Mouse (Mus musculus) small intestine, adult 2 months (tissue): Measurements from ENCODE around the gene Apol8. TPM values are rescaled to one million over a fixed set of nuclear protein-coding genes. Genes with fewer than 3 reads are reported as not detected.
"Not testable (repeated sequence)": the region's sequence is repeated elsewhere in the genome, so short reads cannot be mapped to it uniquely, and the experiment has no call there.

Experiments
- H3K27ac ChIP-seq: fragments of 200-500 bp; 2 replicates; pipeline ENCODE4 v1.5.1; 2012; ENCODE audit warnings: low read depth, low read length, control low read depth, inconsistent platforms; ENCODE audit not compliant: insufficient read depth
- H3K27me3 ChIP-seq: fragments of 200-500 bp; 2 replicates; pipeline ENCODE4 v1.6.1; 2012; ENCODE audit warnings: mild to moderate bottlenecking, moderate library complexity, low read length, inconsistent platforms; ENCODE audit not compliant: control insufficient read depth, insufficient read depth
- H3K36me3 ChIP-seq: fragments of 200-500 bp; 2 replicates; pipeline ENCODE4 v1.6.1; 2012; ENCODE audit warnings: mild to moderate bottlenecking, low read length, control low read depth, inconsistent platforms; ENCODE audit not compliant: control insufficient read depth, insufficient read depth
- H3K4me1 ChIP-seq: fragments of 200-500 bp; 2 replicates; pipeline ENCODE4 v1.6.1; 2012; ENCODE audit warnings: low read length, inconsistent platforms, mixed read lengths; ENCODE audit not compliant: control insufficient read depth, insufficient read depth, insufficient read length
- H3K4me3 ChIP-seq: fragments of 200-500 bp; 2 replicates; pipeline ENCODE4 v1.5.1; 2012; ENCODE audit warnings: low read depth, mild to moderate bottlenecking, control low read depth, inconsistent platforms, low read length, moderate library complexity
- CTCF ChIP-seq: fragments of 200-500 bp; IDR thresholded peaks from 2 replicates; pipeline ENCODE4 v1.5.1; 2012; ENCODE audit warnings: low read depth, mild to moderate bottlenecking, control low read depth, inconsistent platforms, low read length, moderate library complexity, mixed read lengths; ENCODE audit not compliant: insufficient replicate concordance, insufficient read length; ENCODE audit errors: extremely low read depth
- POLR2A ChIP-seq: fragments of 200-500 bp; IDR thresholded peaks from 2 replicates; pipeline ENCODE4 v1.6.1; 2012; ENCODE audit warnings: low read depth, mild to moderate bottlenecking, control low read depth, inconsistent platforms, low read length, moderate library complexity
- WGBS: fragments of 180-500 bp; shearing (Covaris S2); methylation state at CpG from one replicate; pipeline ENCODE4 v1.1.7; 2018; 5-methylcytosine and 5-hydroxymethylcytosine counted together
- polyA plus RNA-seq: library from polyadenylated mRNA; depleted of rRNA; stranded (reverse); fragments of >200 nt; gene quantifications from 2 replicates; pipeline ENCODE4 v1.2.3, GENCODE M21; 2012

Gene Apol8
- polyA plus RNA-seq, 1 experiment, result 0.10 TPM

DNA sequence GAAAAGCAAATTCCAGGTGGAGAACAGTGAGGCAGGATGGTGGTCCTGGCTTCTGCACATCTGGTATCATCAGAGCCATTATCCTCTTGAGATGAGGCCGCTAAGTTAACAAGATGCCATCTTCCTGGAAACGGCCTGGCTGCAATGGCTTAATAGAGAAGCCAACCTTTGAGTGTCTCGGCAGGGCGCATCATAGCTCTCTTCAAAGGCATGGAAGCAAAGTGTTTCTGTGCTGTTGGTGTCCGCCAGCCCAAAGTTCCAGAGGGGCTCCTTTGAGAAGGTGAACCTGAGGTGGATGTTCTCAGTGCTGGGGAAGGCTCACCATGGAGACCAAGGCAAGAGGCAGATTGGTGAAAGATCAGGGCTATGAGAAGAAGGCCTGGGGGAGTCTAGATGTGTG lies 25.2 kb downstream of the Apol8 start:
- Histone ChIP-seq H3K27me3 (no peaks in the 10 kb centered on the region), H3K27ac (no peak overlapping the region), H3K4me1 (peaks cover 13% of the 10 kb centered on the region; the same call in 1 of the 2 replicates), H3K4me3 (no peak overlapping the region), H3K36me3 (no peaks in the 10 kb centered on the region)
- TF ChIP-seq CTCF (no peak), POLR2A (no peak)
- WGBS, result 95% methylated on average over 5 of the region's 5 CpGs

DNA sequence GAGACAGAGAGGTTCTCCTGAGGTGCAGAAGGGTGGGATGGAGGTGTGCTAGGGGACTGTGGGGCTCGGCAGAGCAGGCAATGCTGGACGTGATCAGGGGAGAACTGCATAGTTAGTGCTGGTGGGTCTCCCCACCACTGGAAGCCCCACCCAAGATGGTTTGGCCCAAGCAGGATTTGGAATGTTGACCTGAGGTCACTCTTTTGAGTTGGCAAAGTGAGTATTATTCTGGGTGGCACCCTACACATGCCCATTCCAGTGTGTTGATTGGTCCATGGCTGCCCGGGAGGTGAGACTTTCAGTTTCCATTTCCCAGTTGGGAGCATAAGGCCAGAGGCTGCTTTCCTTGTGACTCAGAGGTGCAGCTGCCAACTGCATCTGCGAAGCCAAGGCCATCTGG lies 28.1 kb downstream of the Apol8 start, which contains the start of gene Apol9b:
TSS of gene Apol9b (plus strand) at position 301 of the 400 bp plus-strand sequence.
- not testable (repeated sequence) for H3K4me1 ChIP-seq, H3K36me3 ChIP-seq, H3K27me3 ChIP-seq
- Histone ChIP-seq H3K4me3 (peak within 1 kb of the TSS; percentile 45), H3K27ac (peak within 1 kb of the TSS; percentile 75)
- WGBS, result 15% methylated on average over 1 of the region's 4 CpGs

DNA sequence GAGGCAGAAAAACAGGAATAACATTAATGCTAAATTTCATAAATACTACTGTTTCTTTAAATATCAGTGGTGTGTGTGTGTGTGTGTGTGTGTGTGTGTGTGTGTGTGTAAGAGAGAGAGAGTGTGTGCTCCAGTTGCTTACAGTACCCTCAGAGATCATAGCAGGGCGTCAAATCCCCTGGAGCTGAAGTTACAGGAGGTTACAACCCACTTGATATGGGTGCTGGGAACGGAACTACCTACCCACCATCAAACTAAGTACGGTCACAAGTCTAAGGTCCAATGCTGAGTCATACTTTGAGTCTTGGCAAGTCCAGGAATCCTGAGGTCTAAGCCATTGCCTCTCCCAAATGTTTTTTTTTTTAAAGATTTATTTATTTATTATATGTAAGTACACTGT lies 29.1 kb downstream of the Apol8 start:
- not testable (repeated sequence) for H3K4me3 ChIP-seq, H3K27me3 ChIP-seq, H3K36me3 ChIP-seq, H3K4me1 ChIP-seq, H3K27ac ChIP-seq
- WGBS, result 44% methylated on average over 3 of the region's 3 CpGs

DNA sequence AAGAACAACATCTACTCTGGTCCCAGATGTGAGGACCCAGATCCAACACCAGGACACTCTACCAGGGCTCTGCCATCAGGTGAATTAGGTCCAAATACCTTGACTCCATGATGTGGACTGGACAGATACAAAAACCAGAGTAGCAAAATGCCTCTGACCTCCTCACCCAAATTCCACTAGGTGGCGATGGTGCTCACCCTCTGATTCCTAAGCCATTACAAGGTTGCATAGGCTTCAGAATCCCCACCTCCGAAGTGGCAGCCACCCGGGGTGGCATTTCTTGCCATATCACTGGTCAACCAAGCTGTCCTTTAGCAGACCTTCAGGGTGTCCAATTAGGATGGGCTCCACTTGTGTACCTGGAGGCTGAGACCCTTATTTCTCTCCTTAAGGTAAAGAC lies 29.7 kb downstream of the Apol8 start:
- H3K4me1 ChIP-seq, H3K36me3 ChIP-seq, H3K27ac ChIP-seq, H3K27me3 ChIP-seq, H3K4me3 ChIP-seq: not testable (repeated sequence)
- 0% methylated on average over 3 of the region's 3 CpGs for WGBS

DNA sequence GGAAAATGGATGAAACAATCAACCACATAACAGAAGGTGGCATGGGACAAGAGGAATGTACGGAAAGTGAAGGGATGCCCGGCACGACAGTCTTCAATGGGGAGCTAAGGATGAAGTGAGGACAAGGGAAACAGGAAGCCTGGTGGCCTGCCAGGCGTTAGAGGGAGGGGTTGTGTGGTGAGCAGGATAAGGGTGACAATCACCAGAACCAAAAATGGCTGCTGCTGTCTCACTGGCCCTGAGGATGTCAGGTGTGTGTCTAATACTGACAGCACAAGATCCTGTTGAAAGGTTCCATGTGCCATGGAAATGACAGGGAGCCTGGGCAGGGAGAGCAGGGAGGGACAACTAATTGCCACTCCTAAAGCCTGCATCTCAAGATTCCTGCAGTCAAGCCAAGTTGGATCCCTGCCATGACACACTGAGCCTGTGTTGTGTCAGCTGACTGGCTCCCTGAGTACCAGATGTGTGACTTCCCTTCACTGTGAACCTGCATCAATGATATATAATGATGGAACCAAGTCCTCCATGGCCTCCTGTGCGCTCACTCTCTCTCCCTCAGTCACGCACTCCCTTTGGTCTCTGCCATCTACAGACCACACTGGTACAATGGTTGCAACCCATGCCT lies 31.3 kb downstream of the Apol8 start:
- H3K36me3 ChIP-seq, H3K27ac ChIP-seq, H3K4me1 ChIP-seq, H3K4me3 ChIP-seq, H3K27me3 ChIP-seq: not testable (repeated sequence)
- WGBS, result 72% methylated on average over 6 of the region's 6 CpGs

DNA sequence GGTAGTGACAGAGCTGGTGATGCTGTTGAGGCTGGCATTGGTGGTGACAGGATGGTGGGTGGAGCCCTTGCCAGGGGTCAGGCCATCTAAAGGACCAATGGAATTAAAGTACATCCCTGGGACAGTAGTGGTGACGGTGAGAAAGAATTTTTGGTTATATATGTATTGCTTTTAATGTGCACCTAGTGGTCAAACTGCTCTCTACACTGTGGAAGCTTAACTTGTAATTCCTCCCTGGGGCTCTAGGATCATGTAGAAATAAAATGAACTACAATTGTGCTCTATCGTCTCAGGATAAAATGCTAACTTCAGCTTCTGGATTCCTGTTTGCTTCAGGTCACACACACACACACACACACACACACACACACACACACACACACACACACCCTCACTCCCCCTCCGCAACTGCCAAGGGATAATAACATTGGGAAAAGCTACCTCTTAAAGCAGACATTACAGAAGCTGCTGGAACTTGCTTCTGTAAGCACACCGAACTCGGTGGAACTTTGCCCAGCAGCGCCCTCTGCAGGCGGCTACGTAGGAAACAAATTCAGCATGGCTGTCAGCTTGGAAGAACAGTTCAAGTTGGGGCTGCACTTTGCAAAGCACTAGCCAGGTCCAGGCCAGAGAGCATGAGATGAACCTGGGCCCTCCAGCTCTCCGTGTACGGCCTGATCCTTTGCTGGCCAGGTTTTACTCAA lies 32.4 kb downstream of the Apol8 start:
- H3K4me1 ChIP-seq, H3K27me3 ChIP-seq, H3K27ac ChIP-seq, H3K4me3 ChIP-seq, H3K36me3 ChIP-seq: not testable (repeated sequence)
- WGBS, result 15% methylated on average over 3 of the region's 10 CpGs

DNA sequence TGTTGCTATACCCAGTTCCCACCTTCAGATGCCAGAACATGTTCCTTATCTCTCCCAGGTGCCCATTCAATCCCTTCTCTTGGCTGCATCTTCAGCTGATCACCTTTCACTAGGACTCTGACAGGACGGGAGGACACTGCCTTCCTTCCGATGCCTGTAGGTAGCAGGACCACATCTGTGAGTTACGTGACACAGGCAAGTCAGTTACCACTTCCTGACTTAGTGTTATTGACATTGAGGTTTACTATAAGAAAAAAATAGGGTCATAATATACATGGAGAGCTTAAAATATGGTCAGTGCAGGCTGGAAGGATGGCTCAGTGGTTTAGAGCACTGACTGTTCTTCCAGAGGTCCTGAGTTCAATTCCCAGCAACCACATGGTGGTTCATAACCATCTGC lies 35.3 kb downstream of the Apol8 start:
- not testable (repeated sequence) for H3K4me1 ChIP-seq, H3K36me3 ChIP-seq, H3K4me3 ChIP-seq, H3K27ac ChIP-seq, H3K27me3 ChIP-seq
- no CpG with 5 or more reads among the region's 3 CpGs for WGBS

DNA sequence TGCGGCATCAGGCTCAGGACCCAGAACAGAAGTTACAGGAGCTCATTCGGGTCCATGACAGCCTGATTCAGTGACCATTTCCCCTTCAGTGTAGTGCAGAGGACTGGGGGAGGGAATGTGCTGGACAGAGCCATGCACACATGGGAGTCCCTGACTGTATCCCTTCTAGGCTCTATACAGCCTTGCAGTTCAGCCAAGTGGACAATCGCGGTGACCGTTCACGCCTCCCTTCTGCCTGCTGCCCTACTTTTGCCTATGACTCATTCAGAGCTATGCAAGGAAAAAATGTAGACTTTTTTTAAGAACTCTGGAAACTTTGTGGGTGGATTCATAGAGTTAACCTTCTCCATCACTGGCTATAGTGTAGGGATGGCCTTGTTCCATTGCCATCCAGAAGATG lies 38.6 kb downstream of the Apol8 start:
- not testable (repeated sequence) for H3K27me3 ChIP-seq, H3K4me1 ChIP-seq, H3K4me3 ChIP-seq, H3K36me3 ChIP-seq, H3K27ac ChIP-seq
- WGBS, result 43% methylated on average over 4 of the region's 6 CpGs

DNA sequence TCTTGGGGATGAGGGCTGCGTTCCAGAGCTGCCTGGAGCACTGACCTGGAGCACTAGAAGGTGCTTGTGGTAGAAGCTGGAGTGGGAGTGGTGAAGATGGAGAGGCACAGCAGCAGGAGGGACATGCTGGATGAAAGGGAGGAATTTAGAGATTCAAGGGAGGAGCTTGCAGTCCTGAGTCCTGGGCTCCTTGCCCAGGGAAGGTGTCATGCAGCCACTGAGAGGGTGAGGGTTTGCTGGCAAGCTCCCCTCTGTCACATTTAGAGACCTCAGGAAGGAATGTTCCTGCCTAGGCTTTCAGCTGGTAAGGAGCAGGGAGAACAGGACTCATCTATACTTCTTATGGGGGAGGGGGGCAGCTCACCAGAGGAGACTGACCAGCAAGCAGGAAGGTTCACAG lies 47.9 kb downstream of the Apol8 start:
- H3K4me1 ChIP-seq, H3K27ac ChIP-seq, H3K27me3 ChIP-seq, H3K4me3 ChIP-seq, H3K36me3 ChIP-seq: not testable (repeated sequence)
- WGBS, result 73% methylated on average over 1 of the region's 1 CpGs

DNA sequence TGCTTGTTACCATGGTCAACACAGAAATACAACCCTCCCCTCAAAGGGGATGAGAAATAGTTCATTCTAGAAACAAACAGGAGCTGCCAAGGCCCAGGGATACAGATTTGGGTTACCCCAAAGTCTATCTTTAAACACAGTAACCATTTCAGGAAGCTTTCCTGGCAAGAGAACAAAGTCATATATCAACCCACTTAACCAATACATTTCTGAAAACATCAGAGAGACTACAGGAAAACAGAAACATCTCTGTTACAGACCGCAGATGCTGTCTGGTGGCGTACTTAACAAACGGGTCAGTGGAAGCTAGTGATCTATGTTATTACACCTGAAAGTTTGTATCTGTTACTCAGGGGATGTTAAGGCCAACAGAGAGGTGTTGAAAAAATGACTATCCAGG lies 51.5 kb downstream of the Apol8 start:
- WGBS, result 83% methylated on average over 3 of the region's 3 CpGs
- H3K36me3 ChIP-seq, H3K4me1 ChIP-seq, H3K27ac ChIP-seq, H3K27me3 ChIP-seq, H3K4me3 ChIP-seq: not testable (repeated sequence)

DNA sequence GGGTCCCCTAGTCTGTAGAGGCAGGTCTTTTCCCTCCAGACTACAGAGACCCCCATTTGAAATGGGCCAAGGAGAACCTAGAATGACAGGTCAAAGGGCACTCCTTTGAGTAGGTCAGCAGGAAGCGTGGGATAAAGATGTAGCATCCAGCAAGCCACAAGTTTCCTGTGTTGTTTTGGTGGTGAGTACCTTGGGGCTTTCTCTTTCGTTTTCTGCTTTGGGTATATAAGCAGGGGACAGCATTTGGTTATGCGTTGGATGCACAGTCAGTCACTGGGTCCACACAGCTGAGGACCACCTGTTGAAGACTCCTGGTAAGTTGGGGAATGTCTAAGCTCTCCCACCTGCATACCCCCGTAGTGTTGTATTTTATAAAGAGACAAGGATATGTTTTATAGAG lies 58.1 kb downstream of the Apol8 start, which contains the start of gene Apol7e:
TSS of gene Apol7e (plus strand) at position 202 of the 400 bp plus-strand sequence.
- 58% methylated on average over 4 of the region's 4 CpGs for WGBS
- H3K4me3 ChIP-seq, H3K27ac ChIP-seq, H3K4me1 ChIP-seq, H3K36me3 ChIP-seq, H3K27me3 ChIP-seq: not testable (repeated sequence)
